Mouse (Mus musculus): ENCODE data around the gene Arhgap44.

DNA sequence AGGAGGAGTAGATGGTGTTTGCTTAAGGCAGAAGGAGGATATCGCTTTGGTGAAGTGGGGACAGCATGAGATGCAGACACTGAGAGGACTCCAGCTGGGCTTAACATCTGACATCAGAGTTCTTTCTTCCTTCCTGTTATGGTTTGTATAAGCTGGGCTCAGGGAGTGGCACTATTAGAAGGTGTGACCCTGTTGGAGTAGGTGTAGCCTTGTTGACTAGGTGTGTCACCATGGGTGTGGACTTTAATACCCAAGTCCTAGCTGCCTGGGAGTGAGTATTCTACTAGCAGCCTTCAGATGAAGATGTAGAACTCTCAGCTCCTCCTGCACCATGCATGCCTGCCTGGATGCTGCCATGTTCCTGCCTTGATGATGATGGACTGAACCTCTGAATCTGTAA, 146.0 kb downstream of the Arhgap44 start:
- TF ChIP-seq POLR2A (IDR thresholded peaks at IDR 0.05; ENCODE audit: insufficient read length, low read depth) (no peak), REST (IDR thresholded peaks at IDR 0.05; ENCODE audit: insufficient read depth, insufficient read length) (no peak), SRF (IDR thresholded peaks at IDR 0.05; ENCODE audit: control insufficient read depth, insufficient read length, low read depth) (no peak), MYOG (IDR thresholded peaks at IDR 0.05; ENCODE audit: control insufficient read depth in 1 of 3, insufficient read depth in 1 of 3, insufficient read length in 2 of 3, low read depth in 2 of 3) (no peak), POLR2AphosphoS2 (IDR thresholded peaks at IDR 0.05; ENCODE audit: insufficient read length, low read depth) (no peak), MAX (IDR thresholded peaks at IDR 0.05; ENCODE audit: low read depth) (no peak), TCF3 (IDR thresholded peaks at IDR 0.05; ENCODE audit: insufficient read length, low read depth) (no peak), E2F4 (IDR thresholded peaks at IDR 0.05; ENCODE audit: insufficient read depth) (no peak), TCF12 (IDR thresholded peaks at IDR 0.05; ENCODE audit: insufficient read depth, poor library complexity, severe bottlenecking) (no peak), USF1 (IDR thresholded peaks at IDR 0.05; ENCODE audit: low read depth) (no peak), MYOD1 (IDR thresholded peaks at IDR 0.05; ENCODE audit: control insufficient read depth in 1 of 3, insufficient read length in 2 of 3, low read depth in 2 of 3) (no peak), CEBPB (IDR thresholded peaks at IDR 0.05; ENCODE audit: insufficient read depth, poor library complexity, severe bottlenecking) (no peak)

Measured in myocyte (in vitro differentiated cells).